Mouse (Mus musculus) hindlimb bud, embryonic 11.5 days (tissue): Measurements from ENCODE around the gene Strn.
A peak's percentile ranks its signal among the peaks of the same experiment; 100 is the strongest.

Source experiments
- DNase-seq: peaks from one replicate; pipeline ENCODE4 v3.0.0-alpha.2; 2012; ENCODE audit warnings: low read depth, low spot score; ENCODE audit errors: extremely low spot score

Gene Strn

GRCm38 (mm10) chr17:78737096-78737495, at the start of gene Strn:
Gene Strn (minus strand): TSS chr17:78737196.
- DNase-seq = no peak

DNA sequence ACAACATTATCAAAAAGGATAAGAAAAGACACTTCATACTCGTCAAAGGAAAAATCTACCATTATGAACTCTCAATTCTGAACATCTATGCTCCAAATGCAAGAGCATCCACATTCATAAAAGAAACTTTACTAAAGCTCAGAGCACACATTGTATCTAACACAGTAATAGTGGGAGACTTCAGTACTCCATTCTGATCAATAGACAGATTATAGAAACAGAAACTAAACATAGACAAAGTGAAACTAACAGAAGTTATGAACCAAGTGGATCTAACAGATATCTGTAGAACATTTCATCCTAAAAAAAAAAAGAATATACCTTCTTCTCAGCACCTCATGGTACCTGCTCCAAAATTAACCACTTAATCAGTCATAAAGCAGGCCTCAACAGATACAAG, 41.8 kb upstream of the Strn start:
- DNase-seq = no peak

DNA sequence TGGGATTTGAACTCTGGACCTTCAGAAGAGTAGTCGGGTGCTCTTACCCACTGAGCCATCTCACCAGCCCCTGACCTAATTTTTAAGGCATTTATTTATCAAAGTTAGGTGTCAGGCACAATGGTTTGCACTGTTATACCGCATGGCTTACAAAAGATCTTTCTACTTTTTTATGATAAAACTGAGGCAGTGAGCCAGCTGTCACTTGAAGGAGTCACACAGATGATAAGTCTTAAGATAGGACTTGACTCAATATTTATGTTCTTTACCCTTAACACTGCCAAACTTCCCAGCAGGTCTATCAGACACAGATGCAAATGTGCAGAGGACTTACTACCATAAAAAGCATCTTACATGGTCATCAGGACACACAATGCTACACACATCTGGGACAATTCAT, 35.3 kb upstream of the Strn start:
- DNase-seq = no peak

- no peak for DNase-seq
Observed at GRCm38 (mm10) chr17:78770932-78771331, 33.9 kb upstream of the Strn start.

- DNase-seq = no peak
Observed at GRCm38 (mm10) chr17:78769341-78769740, 32.3 kb upstream of the Strn start.

DNA sequence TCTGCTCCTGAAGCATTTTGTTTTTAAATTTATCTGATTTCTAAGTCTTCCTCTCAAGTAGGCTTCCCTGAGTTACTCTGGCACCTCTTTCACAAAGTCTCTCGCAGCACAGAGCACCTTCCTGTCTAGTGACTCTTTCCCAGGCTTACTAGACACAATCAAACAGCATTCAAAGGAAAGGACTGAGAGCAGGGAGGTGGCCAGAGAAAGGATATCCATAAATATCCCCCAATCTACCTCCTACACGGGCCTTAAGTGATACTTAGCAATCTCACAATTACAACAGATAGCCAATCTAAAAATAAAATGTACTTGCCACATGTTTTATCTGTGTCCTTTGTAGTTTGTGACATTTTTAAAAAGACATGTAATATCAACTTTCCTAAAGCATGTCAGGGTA, 31.9 kb upstream of the Strn start:
- DNase-seq = no peak

DNA sequence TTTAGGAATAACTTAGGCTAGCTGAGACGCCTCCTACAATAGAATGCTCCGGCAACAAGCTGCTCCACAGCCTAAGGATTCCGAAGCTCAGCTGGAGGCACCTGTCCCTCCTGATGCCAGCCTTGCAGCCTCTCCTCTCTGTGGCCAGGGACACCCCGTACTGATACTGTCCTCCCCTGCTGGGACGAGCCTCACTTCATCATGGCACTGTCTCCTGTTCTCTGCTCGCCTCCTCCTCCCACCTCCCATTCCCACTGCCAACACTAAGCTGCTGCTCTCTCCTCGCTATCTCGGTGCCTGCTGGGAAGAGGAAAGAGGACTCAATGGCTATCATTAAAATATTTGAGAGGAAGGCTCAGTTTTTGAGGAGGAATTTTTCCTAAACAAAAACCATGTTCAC, 30.6 kb upstream of the Strn start:
- no peak for DNase-seq

- DNase-seq = no peak
Observed at GRCm38 (mm10) chr17:78766084-78766483, 29.1 kb upstream of the Strn start.

- no peak for DNase-seq
Observed at GRCm38 (mm10) chr17:78763272-78763671, 26.3 kb upstream of the Strn start.

DNA sequence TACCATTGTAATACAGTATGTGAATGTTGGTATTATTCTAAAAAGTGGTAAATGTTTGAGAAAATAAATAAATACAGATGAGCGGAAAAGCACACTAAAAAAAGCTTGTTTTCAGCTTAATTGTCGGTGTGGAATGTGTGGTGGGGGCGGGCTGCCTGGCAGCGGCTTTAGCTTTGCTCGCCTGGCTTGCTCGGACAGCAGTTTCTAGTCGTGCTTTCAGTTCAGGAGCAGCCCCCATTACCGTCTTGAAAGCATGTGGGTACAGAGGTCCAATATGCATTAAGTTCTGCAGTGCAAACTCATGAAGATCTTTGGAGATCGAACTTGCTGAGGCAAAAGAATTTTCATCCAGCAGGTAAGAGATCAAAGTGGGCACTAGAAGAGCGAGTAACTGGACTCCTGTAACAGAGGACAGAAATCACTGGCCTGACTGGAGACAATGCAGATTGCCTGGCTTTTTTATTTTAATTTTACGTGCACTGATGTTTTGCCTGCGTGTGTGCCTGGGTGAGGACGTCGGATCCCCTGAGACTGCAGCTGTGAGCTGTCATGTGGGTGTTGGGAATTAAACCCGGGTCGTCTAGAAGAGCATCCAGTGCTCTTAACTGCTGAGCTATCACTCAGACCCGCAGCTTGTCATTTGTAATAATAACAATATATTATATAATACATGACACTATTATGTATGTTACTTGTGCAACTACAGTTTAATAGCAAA, 16.1 kb upstream of the Strn start:
- no peak for DNase-seq

GRCm38 (mm10) chr17:78752064-78752463, 15.1 kb upstream of the Strn start:
- no peak for DNase-seq

DNA sequence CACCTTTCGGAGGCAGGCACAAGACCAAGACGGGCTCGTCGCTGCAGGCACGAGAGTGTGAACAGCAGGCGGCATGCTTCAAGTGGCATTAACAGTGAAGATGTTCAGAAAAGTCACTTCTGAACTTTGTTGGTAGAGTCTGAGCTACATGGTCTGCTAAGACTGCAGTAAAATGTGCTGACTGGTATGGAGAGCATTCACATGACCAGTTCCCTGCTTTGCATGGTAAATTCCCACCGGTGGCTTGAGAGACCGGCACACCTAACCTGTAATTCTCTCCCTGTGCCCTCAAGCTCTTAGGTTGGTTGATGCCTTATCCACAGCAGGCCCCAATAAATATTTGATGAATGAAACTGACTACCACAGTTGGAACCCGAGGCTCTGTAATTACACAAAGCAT, 11.4 kb upstream of the Strn start:
- no peak for DNase-seq

DNA sequence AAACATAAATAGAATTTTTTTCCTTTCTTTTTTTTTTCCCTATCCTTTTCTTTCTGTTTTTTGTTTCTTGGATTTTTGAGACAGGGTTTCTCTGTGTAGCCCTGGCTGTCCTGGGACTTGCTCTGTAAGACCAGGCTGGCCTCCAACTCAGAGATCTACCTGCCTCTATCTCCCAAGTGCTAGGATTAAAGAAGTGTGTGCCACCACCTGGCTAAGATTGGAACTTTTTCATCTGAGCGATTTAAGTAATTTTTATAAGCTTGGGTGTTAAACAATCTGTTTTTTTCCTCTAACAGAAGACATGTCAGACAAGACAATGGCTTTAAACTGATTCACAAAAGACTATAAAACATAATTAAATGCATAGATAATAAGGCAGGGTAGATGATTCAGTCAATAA, 1.4 kb upstream of the Strn start:
- no peak for DNase-seq

- DNase-seq = no peak
Observed at GRCm38 (mm10) chr17:78737771-78738170, 775 bp upstream of the Strn start.

DNA sequence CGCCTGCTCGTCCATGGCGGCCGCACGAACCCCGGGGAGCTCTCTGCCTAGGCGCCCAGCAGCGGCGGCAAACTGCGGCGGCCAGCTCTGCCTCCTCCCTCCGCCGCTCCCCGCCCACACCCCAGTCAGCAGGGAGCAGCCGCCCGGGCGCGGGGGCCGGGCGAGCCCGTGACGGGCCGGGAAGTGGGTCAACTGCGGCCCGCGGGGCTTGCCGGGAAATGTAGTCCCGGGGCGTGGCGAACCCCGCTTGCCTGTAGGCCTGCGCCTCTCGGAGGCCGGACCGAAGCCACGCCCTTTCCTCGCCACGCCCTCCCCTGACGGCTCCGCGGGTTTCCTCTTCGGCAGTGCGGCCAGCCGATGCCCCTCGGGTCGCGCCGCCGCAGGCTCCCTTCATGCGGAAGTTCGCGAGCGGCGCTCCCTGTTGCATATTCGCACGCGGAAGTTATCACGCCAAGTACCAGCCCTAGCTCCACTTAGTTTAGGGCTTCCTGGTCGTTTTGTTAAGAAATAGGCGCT, 465 bp downstream of the Strn start:
- peak; percentile 81 for DNase-seq

GRCm38 (mm10) chr17:78735731-78736472, 1.1 kb downstream of the Strn start:
- no peak for DNase-seq

DNA sequence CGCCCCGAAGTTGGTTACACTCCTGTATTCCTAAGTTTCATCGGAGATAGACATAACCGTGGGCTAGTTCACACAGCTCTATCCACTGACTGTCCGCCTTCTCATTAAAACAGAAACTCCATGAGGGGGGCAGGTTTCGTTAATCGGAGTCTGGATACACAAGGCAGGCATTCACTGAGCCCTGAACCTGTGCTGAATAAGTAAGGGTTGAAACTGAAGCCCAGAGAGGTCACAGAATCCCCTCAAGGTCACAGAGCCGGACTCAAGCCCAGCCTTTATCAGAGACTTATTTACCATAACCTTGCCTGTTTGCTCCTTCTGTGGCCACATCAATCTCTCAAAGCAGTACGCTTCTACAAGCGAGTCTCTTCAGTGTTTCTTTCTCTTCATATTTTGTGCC, 2.2 kb downstream of the Strn start:
- no peak for DNase-seq

DNA sequence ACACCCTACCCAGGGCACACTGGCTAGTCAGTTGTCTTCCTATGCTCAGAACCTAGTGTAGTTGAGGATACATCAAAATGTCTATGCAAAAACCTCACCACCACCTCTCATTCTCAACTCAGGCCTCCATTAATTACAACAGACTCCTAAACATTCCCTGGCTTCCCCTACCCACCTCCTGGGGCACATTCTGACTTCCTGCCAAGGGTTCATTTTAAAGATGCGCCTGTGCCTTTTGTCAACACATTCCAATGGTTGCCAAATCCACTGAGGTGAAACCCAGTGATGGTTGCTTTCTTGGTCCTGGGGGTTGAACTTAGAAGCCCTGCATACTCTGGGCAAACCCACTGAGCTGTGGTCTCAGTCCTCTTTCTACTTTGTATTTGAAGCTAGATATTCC, 4.9 kb downstream of the Strn start:
- DNase-seq = no peak

GRCm38 (mm10) chr17:78726746-78727449, 10.1 kb downstream of the Strn start:
- DNase-seq = no peak

GRCm38 (mm10) chr17:78724461-78725055, 12.4 kb downstream of the Strn start:
- DNase-seq = no peak

DNA sequence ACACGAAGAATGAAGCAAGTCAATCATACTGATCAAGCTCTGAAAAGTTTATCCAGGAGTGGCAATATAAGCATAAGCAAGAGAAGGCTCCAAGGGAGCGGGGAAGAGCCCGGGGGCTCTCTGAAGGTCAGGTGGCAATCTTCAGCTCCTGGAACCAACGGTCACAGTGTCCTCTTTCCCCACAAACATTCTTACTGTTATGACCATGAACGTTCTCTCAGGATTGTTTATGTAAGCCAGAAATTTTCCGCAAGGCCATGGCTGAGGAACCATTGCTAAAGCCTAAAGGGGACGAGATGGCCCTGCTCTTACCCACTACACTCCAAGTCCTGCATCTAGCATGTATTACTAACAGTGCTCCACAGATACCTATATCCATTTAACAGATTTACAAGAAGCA, 15.3 kb downstream of the Strn start:
- DNase-seq = no peak
